Mouse (Mus musculus): Measurements from ENCODE around the gene Snapc4. TPM values are rescaled to one million over a fixed set of nuclear protein-coding genes. Genes with fewer than 3 reads are reported as not detected.
A peak's percentile ranks its signal among the peaks of the same experiment; 100 is the strongest.

Snapc4 gene
- polyA plus RNA-seq, 1 experiment from 2014 or later, result 7.4 TPM

DNA sequence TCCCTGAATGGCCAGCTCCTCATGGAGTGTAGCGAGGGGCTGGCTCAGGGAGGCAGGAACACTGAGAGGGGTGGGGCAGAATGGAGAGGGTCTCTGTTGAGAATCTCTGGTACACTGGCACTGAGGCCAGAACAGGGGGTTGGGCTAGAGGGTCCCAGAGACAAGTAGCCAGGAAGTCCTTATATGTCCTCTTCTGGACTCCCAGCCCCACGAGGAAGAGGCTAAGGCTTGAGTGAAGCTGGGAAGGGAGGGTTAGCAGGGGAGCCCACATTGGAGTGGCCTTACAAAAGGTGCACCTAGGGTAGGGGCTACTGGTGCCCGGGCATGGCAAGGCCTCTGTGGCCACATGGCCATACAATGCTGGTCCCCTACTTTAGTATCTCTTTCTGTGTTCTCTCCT lies 63.1 kb downstream of the Snapc4 start:
- ATAC-seq (ENCODE audit: low FRiP score, low TSS enrichment) (no peak), DNase-seq (ENCODE audit: low spot score) (no peak)
- Histone ChIP-seq H3K27me3 (ENCODE audit: control insufficient read depth, insufficient read depth, low read length) (no peaks in the 10 kb centered on the region), H3K36me3 (ENCODE audit: control insufficient read depth, insufficient read depth, low read length) (no peaks in the 10 kb centered on the region), H3K27ac (replicated peaks) (no peak overlapping the region), H3K4me2 (replicated peaks; ENCODE audit: low read depth) (peak overlapping the region; percentile 83; the same call in 1 of the 2 replicates), H3K4me3 (ENCODE audit: low read depth, low read length) (peak overlapping the region; percentile 69; the same call in 1 of the 2 replicates), H3K9me3 (ENCODE audit: control insufficient read depth, low read length) (no peaks in the 10 kb centered on the region), H3K4me1 (replicated peaks; ENCODE audit: control insufficient read depth, insufficient read depth) (peaks cover 7% of the 10 kb centered on the region; the same call in 1 of the 2 replicates), H3K9ac (ENCODE audit: low read length) (no peak overlapping the region; the same call in 1 of the 2 replicates)
- 65% methylated on average over 3 of the region's 3 CpGs for WGBS
- TF ChIP-seq EP300 (optimal IDR thresholded peaks at IDR 0.05) (no peak), CTCF (IDR thresholded peaks at IDR 0.05; ENCODE audit: low read depth) (no peak)

DNA sequence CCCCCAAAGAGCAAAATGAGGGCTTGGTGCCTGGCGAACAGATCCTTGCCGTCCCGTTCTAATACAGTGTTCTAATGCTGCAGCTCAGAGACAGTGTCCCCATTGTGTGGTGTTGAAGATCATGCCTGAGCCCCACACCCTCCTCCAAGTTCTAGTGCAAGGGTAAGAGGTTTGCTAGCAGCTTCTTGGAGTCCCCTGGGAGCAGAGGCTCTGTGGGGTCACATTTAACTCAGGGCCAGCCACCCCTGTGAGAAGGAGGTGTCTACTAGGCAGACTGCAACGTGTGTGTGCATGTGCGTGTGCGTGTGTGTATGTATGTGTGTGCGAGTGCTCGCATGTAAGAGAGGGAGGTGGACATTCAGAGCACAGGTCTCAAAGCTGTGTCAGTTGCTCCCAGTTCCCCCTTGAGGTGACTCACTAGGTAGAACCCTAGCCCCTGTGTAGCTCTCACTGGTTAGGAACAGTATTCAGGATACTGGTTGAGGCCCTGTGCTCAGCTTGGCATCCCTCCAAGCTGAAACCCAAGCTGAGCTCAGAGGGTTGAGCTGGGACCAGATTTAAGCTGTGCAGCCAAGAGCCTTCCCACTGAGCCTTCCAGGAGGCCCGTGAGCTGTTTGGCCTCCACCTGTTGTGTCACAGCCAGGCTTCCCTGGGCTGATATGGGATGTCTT lies 63.7 kb downstream of the Snapc4 start:
- no peak for TF ChIP-seq EP300 (optimal IDR thresholded peaks at IDR 0.05)
- TF ChIP-seq CTCF (IDR thresholded peaks at IDR 0.05; ENCODE audit: low read depth), result no peak
- H3K4me2 ChIP-seq (replicated peaks; ENCODE audit: low read depth), result peak overlapping the region; percentile 83
- H3K27ac ChIP-seq (replicated peaks), result peak overlapping the region; percentile 91
- peak overlapping the region; percentile 69 for H3K4me3 ChIP-seq (ENCODE audit: low read depth, low read length)
- H3K9ac ChIP-seq (ENCODE audit: low read length), result peak overlapping the region; percentile 82
- DNase-seq (ENCODE audit: low spot score) (no peak), ATAC-seq (ENCODE audit: low FRiP score, low TSS enrichment) (no peak)
- peaks cover 7% of the 10 kb centered on the region; the same call in 1 of the 2 replicates for H3K4me1 ChIP-seq (replicated peaks; ENCODE audit: control insufficient read depth, insufficient read depth)
- H3K36me3 ChIP-seq (ENCODE audit: control insufficient read depth, insufficient read depth, low read length), result no peaks in the 10 kb centered on the region
- no peaks in the 10 kb centered on the region for H3K9me3 ChIP-seq (ENCODE audit: control insufficient read depth, low read length)
- H3K27me3 ChIP-seq (ENCODE audit: control insufficient read depth, insufficient read depth, low read length), result no peaks in the 10 kb centered on the region
- WGBS, result 29% methylated on average over 9 of the region's 9 CpGs

DNA sequence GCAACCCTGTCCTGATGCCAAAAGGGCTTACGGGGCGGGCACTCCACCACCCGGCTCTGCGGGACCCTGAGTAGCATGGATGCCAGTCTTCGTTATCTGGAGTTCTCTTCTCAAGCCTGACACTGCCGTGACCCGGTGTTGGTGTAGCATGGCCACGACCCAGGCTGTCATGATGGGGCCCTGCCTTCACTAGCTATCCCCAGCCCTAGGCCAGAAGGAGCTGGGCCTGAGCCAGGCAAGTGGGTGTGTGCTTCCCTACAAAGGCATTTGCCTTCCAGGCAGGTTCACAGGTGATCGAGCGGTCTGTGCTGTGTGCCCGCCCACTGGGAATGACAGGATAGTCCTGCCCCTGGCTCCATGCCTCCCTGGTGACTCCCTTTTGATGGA lies 64.5 kb downstream of the Snapc4 start:
- Histone ChIP-seq H3K9ac (ENCODE audit: low read length) (peak overlapping the region; percentile 82), H3K4me1 (replicated peaks; ENCODE audit: control insufficient read depth, insufficient read depth) (peaks cover 7% of the 10 kb centered on the region; the same call in 1 of the 2 replicates), H3K27ac (replicated peaks) (peak overlapping the region; percentile 91), H3K36me3 (ENCODE audit: control insufficient read depth, insufficient read depth, low read length) (no peaks in the 10 kb centered on the region), H3K9me3 (ENCODE audit: control insufficient read depth, low read length) (no peaks in the 10 kb centered on the region), H3K4me3 (ENCODE audit: low read depth, low read length) (peak overlapping the region; percentile 69), H3K27me3 (ENCODE audit: control insufficient read depth, insufficient read depth, low read length) (no peaks in the 10 kb centered on the region), H3K4me2 (replicated peaks; ENCODE audit: low read depth) (peak overlapping the region; percentile 83)
- no peak for TF ChIP-seq CTCF (IDR thresholded peaks at IDR 0.05; ENCODE audit: low read depth)
- TF ChIP-seq EP300 (optimal IDR thresholded peaks at IDR 0.05), result no peak
- ATAC-seq (ENCODE audit: low FRiP score, low TSS enrichment), result peak; percentile 70
- 0% methylated on average over 11 of the region's 11 CpGs for WGBS
- peak; percentile 82 for DNase-seq (ENCODE audit: low spot score)

DNA sequence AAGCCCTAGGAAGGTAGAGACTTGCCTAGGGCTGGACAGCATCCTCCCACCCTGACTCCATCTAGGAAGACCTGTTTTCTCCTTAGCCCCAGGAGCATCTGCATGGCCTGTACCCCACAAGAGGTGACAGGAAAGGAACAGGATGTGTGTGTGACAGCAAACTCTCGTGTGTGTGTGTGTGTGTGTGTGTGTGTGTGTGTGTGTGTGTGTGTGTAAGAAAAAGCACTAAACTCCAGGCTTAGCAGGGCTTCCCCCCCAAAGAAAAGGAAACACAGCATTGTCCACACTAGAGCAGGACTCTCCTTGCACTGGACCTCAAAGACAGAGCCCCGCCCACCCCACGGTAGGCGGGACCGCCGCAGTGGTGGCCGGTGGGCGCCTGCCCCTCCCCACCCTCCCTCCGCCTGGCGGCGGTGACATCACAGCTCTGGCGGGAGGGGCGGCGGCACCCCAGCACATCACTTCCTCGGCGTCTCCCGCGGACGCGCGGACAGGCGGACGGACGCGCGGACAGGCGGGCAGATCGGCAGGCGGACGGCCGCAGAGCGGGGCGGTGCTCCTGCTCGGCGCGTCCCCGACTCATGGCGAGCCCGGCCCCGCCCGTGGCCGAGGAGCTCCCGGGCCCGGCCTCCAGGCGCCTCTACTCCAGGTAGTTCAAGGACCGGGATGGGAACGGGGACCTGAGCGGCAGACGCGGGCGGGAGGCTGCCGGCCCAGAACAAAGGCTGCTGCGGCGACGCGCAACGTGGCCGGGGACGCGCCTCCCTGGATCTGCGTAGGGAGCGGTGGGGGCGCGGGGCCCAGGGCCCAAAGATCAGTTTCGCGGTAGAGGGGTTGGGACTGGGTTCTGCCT lies 65.2 kb downstream of the Snapc4 start, which contains the start of gene Gpsm1:
Gene Gpsm1 (plus strand): TSS at position 444 of the 853 bp plus-strand sequence.
- H3K4me2 ChIP-seq (replicated peaks; ENCODE audit: low read depth), result peak within 1 kb of the TSS; percentile 83

DNA sequence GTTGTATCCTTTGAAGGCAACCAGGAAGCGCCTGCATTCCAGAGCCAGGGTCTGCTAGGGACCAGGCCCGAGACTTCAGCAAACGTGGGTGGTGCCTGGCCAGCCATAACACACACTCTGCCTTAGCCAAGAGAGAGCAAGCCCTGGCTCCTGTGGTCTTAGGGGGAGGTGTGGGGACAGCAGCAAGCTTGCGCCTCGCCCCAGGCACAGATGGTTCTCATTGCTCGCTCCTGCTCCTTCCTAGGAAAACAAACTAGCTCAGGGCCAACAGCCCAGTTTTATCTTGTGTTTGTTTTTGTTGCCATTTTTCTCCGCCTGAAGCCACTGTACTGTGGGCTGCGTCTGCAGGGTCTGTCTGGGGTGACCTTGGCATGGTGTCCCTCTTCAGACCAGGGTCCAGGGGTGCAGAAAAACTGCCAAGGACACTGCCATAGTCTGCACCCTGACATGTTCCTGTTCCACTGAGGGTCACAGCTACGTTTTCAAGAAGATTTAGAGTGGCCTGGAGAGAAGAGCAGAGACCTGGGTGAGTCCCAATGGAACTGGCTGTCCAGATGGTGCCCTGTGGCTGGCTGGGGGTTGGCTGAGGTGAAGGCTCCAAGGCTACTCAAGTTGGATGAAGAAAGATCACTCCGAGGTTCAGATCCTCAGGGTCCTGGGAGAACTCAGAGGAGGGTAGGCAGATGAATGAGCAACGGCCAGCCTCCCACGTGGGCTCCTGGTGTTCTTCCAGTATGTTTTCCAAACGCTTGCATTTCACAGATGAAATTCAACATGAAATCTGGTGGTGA lies 66.0 kb downstream of the Snapc4 start:
- Histone ChIP-seq H3K9ac (ENCODE audit: low read length) (no peak overlapping the region), H3K4me3 (ENCODE audit: low read depth, low read length) (peak overlapping the region; percentile 69), H3K27ac (replicated peaks) (peak overlapping the region; percentile 91), H3K36me3 (ENCODE audit: control insufficient read depth, insufficient read depth, low read length) (no peaks in the 10 kb centered on the region), H3K9me3 (ENCODE audit: control insufficient read depth, low read length) (no peaks in the 10 kb centered on the region), H3K4me1 (replicated peaks; ENCODE audit: control insufficient read depth, insufficient read depth) (peaks cover 7% of the 10 kb centered on the region; the same call in 1 of the 2 replicates), H3K4me2 (replicated peaks; ENCODE audit: low read depth) (peak overlapping the region; percentile 83), H3K27me3 (ENCODE audit: control insufficient read depth, insufficient read depth, low read length) (no peaks in the 10 kb centered on the region)
- TF ChIP-seq CTCF (IDR thresholded peaks at IDR 0.05; ENCODE audit: low read depth) (no peak), EP300 (optimal IDR thresholded peaks at IDR 0.05) (no peak)
- ATAC-seq (ENCODE audit: low FRiP score, low TSS enrichment) (peak; percentile 14; the same call in 1 of the 2 replicates), DNase-seq (ENCODE audit: low spot score) (peak; percentile 50)
- WGBS, result 29% methylated on average over 13 of the region's 13 CpGs

More for the DNA sequence above, 65.2 kb downstream of the Snapc4 start, which contains the start of gene Gpsm1:
- Histone ChIP-seq H3K9ac (ENCODE audit: low read length) (peak within 1 kb of the TSS; percentile 82), H3K4me3 (ENCODE audit: low read depth, low read length) (peak within 1 kb of the TSS; percentile 69), H3K9me3 (ENCODE audit: control insufficient read depth, low read length) (no peaks in the 10 kb centered on the region), H3K27ac (replicated peaks) (peak within 1 kb of the TSS; percentile 91), H3K36me3 (ENCODE audit: control insufficient read depth, insufficient read depth, low read length) (no peaks in the 10 kb centered on the region), H3K4me1 (replicated peaks; ENCODE audit: control insufficient read depth, insufficient read depth) (peaks cover 7% of the 10 kb centered on the region; the same call in 1 of the 2 replicates), H3K27me3 (ENCODE audit: control insufficient read depth, insufficient read depth, low read length) (no peaks in the 10 kb centered on the region)
- peak; percentile 83 for DNase-seq (ENCODE audit: low spot score)
- WGBS, result under 1% methylated on average over 62 of the region's 66 CpGs
- ATAC-seq (ENCODE audit: low FRiP score, low TSS enrichment), result peak; percentile 69
- TF ChIP-seq EP300 (optimal IDR thresholded peaks at IDR 0.05), result no peak
